Mouse (Mus musculus): ENCODE measurements around the gene Rabgap1l. TPM values are rescaled to one million over a fixed set of nuclear protein-coding genes. Genes with fewer than 3 reads are reported as not detected.
A peak's percentile ranks its signal among the peaks of the same experiment; 100 is the strongest.
"Not testable (repeated sequence)": the region's sequence is repeated elsewhere in the genome, so short reads cannot be mapped to it uniquely, and the experiment has no call there.

The Rabgap1l gene
- polyA plus RNA-seq, 1 experiment: 65.2 TPM

GRCm38 (mm10) chr1:160443506-160443905 is 349.5 kb downstream of the Rabgap1l start:
- no peak for TF ChIP-seq CTCF (IDR thresholded peaks at IDR 0.05; ENCODE audit: extremely low read depth, insufficient read depth, low read length)
- no peak for TF ChIP-seq POLR2A (IDR thresholded peaks at IDR 0.05; ENCODE audit: extremely low read depth, insufficient read depth, low read length)

DNA sequence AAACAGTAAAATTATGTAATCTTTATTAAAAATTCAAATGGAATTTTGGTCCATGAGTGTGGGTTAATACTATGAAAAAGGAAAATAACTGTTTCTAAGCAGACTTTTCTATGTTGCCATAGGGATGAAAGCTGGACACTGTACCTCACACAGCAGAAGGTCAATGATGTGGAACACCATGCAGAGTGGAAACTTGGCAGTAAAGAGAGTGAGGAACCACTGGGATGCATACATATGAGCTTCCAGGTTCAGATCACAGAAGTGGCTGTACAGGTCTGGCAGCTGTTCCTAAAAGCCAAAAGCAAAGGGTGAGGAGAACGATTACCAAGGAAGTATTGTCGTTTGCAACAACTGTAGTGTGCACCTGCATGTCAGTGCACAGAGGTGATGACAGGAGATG is 351.3 kb downstream of the Rabgap1l start:
- no peak overlapping the region for H3K27ac ChIP-seq (ENCODE audit: insufficient read depth, low read length)
- no peaks in the 10 kb centered on the region for H3K4me1 ChIP-seq (ENCODE audit: control insufficient read depth, insufficient read depth, low read length)
- TF ChIP-seq CTCF (IDR thresholded peaks at IDR 0.05; ENCODE audit: extremely low read depth, insufficient read depth, low read length) (no peak), POLR2A (IDR thresholded peaks at IDR 0.05; ENCODE audit: extremely low read depth, insufficient read depth, low read length) (no peak)
- no peak overlapping the region for H3K4me3 ChIP-seq (ENCODE audit: insufficient read depth, low read length)

More at GRCm38 (mm10) chr1:160443506-160443905, 349.5 kb downstream of the Rabgap1l start:
- Histone ChIP-seq H3K4me3 (ENCODE audit: insufficient read depth, low read length) (no peak overlapping the region), H3K27ac (ENCODE audit: insufficient read depth, low read length) (no peak overlapping the region), H3K4me1 (ENCODE audit: control insufficient read depth, insufficient read depth, low read length) (no peaks in the 10 kb centered on the region)

DNA sequence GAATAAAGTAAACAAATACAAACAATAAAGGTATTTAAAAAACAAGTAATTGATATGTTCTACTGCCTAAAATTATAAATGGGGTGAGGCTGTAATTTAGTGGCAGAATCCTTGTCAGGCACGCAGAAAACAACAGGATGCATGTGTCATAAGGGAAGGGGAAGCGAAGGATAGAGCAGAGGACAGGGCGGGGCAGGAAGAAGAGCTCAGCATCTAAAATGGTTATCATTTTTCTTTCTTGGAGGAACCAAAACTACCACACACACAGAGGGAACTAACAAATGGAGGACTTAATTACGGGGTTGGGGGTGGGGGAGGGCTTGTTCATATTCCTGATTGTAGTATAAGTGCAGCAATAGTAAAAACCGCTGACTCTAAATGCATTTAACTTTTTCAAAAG is 351.9 kb downstream of the Rabgap1l start:
- no peak overlapping the region for H3K27ac ChIP-seq (ENCODE audit: insufficient read depth, low read length)
- TF ChIP-seq CTCF (IDR thresholded peaks at IDR 0.05; ENCODE audit: extremely low read depth, insufficient read depth, low read length) (no peak), POLR2A (IDR thresholded peaks at IDR 0.05; ENCODE audit: extremely low read depth, insufficient read depth, low read length) (no peak)
- H3K4me1 ChIP-seq (ENCODE audit: control insufficient read depth, insufficient read depth, low read length): no peaks in the 10 kb centered on the region
- no peak overlapping the region for H3K4me3 ChIP-seq (ENCODE audit: insufficient read depth, low read length)

GRCm38 (mm10) chr1:160438820-160439219 is 354.2 kb downstream of the Rabgap1l start:
- Histone ChIP-seq H3K4me3 (ENCODE audit: insufficient read depth, low read length) (no peak overlapping the region), H3K4me1 (ENCODE audit: control insufficient read depth, insufficient read depth, low read length) (no peaks in the 10 kb centered on the region), H3K27ac (ENCODE audit: insufficient read depth, low read length) (no peak overlapping the region)
- no peak for TF ChIP-seq CTCF (IDR thresholded peaks at IDR 0.05; ENCODE audit: extremely low read depth, insufficient read depth, low read length)
- no peak for TF ChIP-seq POLR2A (IDR thresholded peaks at IDR 0.05; ENCODE audit: extremely low read depth, insufficient read depth, low read length)

DNA sequence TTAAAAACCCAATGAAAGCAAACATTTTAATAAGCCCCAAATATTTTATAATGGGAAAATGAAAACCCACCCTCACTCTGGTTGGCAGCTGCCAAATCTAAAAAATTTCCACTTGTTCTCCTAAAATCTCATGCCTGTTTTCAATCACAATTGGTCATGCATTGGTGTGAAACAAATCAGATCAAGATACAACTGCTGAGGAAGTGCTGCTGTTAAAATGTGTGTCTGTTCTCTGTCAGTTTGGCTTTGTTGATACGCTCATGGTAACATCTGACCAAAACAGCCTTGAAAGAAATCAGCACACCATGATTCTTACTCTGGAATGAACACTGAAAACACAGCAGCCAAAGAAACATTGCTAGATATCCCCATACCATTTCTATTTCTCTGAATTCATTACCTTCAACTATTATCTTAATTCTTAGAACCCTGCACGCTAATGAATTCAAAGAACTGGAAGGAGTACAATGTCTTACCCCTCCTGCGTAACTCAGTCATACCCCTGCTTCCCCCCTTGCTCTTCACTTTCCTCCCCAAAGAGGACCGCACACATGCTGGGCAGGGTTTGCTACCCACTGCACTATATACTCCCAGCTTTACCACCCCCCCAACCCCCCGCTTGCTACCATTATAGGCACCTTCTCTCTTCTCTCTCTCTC is 375.7 kb downstream of the Rabgap1l start:
- Histone ChIP-seq H3K4me3 (ENCODE audit: insufficient read depth, low read length) (no peak overlapping the region), H3K27ac (ENCODE audit: insufficient read depth, low read length) (no peak overlapping the region), H3K4me1 (ENCODE audit: control insufficient read depth, insufficient read depth, low read length) (no peaks in the 10 kb centered on the region)
- TF ChIP-seq POLR2A (IDR thresholded peaks at IDR 0.05; ENCODE audit: extremely low read depth, insufficient read depth, low read length) (no peak), CTCF (IDR thresholded peaks at IDR 0.05; ENCODE audit: extremely low read depth, insufficient read depth, low read length) (no peak)

- TF ChIP-seq POLR2A (IDR thresholded peaks at IDR 0.05; ENCODE audit: extremely low read depth, insufficient read depth, low read length) (no peak), CTCF (IDR thresholded peaks at IDR 0.05; ENCODE audit: extremely low read depth, insufficient read depth, low read length) (peak; percentile 43; the same call in 1 of the 2 replicates)
- H3K27ac ChIP-seq (ENCODE audit: insufficient read depth, low read length): no peak overlapping the region
- H3K4me3 ChIP-seq (ENCODE audit: insufficient read depth, low read length): no peak overlapping the region
- H3K4me1 ChIP-seq (ENCODE audit: control insufficient read depth, insufficient read depth, low read length): 0 out of 2 replicates have a peak, but pooled peaks cover 1% of the 10 kb centered on the region
These were observed 382.2 kb downstream of the Rabgap1l start for GRCm38 (mm10) chr1:160410822-160411221.

- H3K4me3 ChIP-seq (ENCODE audit: insufficient read depth, low read length); H3K27ac ChIP-seq (ENCODE audit: insufficient read depth, low read length); H3K4me1 ChIP-seq (ENCODE audit: control insufficient read depth, insufficient read depth, low read length): not testable (repeated sequence)
These were observed 383.3 kb downstream of the Rabgap1l start for GRCm38 (mm10) chr1:160409689-160410088.

DNA sequence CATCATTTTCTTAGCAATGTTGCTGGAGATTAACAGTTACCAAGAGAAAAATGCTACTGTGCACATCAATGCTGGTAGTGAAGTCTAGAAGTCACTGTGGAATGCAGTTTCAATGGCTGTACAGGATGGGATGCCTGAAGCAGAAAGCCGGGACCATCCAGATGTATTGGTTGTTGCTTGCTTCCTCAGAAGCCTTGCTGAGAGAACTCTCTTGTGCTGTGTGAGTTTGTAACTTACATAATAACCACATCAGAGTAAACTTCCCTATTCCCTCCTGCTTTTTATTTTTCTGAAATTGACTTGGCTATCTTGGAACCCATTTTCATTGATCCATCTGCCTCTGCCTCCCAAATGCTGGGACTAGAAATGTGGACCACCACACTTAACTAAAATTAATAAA is 383.9 kb downstream of the Rabgap1l start:
- Histone ChIP-seq H3K27ac (ENCODE audit: insufficient read depth, low read length) (no peak overlapping the region), H3K4me1 (ENCODE audit: control insufficient read depth, insufficient read depth, low read length) (0 out of 2 replicates have a peak, but pooled peaks cover 1% of the 10 kb centered on the region), H3K4me3 (ENCODE audit: insufficient read depth, low read length) (no peak overlapping the region)
- TF ChIP-seq CTCF (IDR thresholded peaks at IDR 0.05; ENCODE audit: extremely low read depth, insufficient read depth, low read length): no peak
- TF ChIP-seq POLR2A (IDR thresholded peaks at IDR 0.05; ENCODE audit: extremely low read depth, insufficient read depth, low read length): no peak

- no peak for TF ChIP-seq CTCF (IDR thresholded peaks at IDR 0.05; ENCODE audit: extremely low read depth, insufficient read depth, low read length)
- TF ChIP-seq POLR2A (IDR thresholded peaks at IDR 0.05; ENCODE audit: extremely low read depth, insufficient read depth, low read length): no peak
- H3K4me3 ChIP-seq (ENCODE audit: insufficient read depth, low read length): no peak overlapping the region
- 0 out of 2 replicates have a peak, but pooled peaks cover 1% of the 10 kb centered on the region for H3K4me1 ChIP-seq (ENCODE audit: control insufficient read depth, insufficient read depth, low read length)
- no peak overlapping the region for H3K27ac ChIP-seq (ENCODE audit: insufficient read depth, low read length)
These were observed 384.6 kb downstream of the Rabgap1l start for GRCm38 (mm10) chr1:160408302-160408897.

- Histone ChIP-seq H3K4me1 (ENCODE audit: control insufficient read depth, insufficient read depth, low read length) (no peaks in the 10 kb centered on the region), H3K27ac (ENCODE audit: insufficient read depth, low read length) (no peak overlapping the region), H3K4me3 (ENCODE audit: insufficient read depth, low read length) (no peak overlapping the region)
- TF ChIP-seq POLR2A (IDR thresholded peaks at IDR 0.05; ENCODE audit: extremely low read depth, insufficient read depth, low read length): no peak
- TF ChIP-seq CTCF (IDR thresholded peaks at IDR 0.05; ENCODE audit: extremely low read depth, insufficient read depth, low read length): no peak
These were observed 393.6 kb downstream of the Rabgap1l start for GRCm38 (mm10) chr1:160399428-160399827.

All from cortical plate, adult 2 months (tissue).